Mouse (Mus musculus): ENCODE measurements around the gene Ywhag. TPM values are rescaled to one million over a fixed set of nuclear protein-coding genes. Genes with fewer than 3 reads are reported as not detected.

Gene Ywhag
- total RNA-seq, 2 experiments from 2014 or later: 321 to 334 TPM

Other genes with a start within 250 kb of the Ywhag start
- 10 to 100 TPM; 10.0 to 17.4 TPM for gene Tmem120a, start 190.2 kb downstream of the Ywhag start, total RNA-seq (2021)
- gene Styxl1, start 156.2 kb downstream of the Ywhag start, total RNA-seq (2021): not detected
- 1,000 to 10,000 TPM; 1,661 to 1,664 TPM for gene Mdh2, start 156.1 kb downstream of the Ywhag start, total RNA-seq (2021)
- gene Srrm3, start 127.7 kb downstream of the Ywhag start, total RNA-seq (2021): under 1 TPM; 0.24 to 0.25 TPM
- 100 to 1,000 TPM; 304 to 329 TPM for gene Hspb1, start 46.7 kb downstream of the Ywhag start, total RNA-seq (2021)
- gene Ssc4d, start 39.9 kb upstream of the Ywhag start, total RNA-seq (2021): 1 to 10 TPM in 1 of 2 experiments, under 1 TPM in 1; 0.43 to 1.4 TPM
- gene Zp3, start 45.5 kb upstream of the Ywhag start, total RNA-seq (2021): not detected
- gene Dtx2, start 60.2 kb upstream of the Ywhag start, total RNA-seq (2021): 10 to 100 TPM in 1 of 2 experiments, 1 to 10 TPM in 1; 9.5 to 10.7 TPM
- 10 to 100 TPM; 18.0 to 32.2 TPM for gene Upk3b, start 103.9 kb upstream of the Ywhag start, total RNA-seq (2021)
- gene Upk3bl, start 119.9 kb upstream of the Ywhag start, total RNA-seq (2021): not detected
- gene Rasa4, start 149.3 kb upstream of the Ywhag start, total RNA-seq (2021): 1 to 10 TPM; 5.5 to 6.3 TPM
- gene Polr2j, start 182.0 kb upstream of the Ywhag start, total RNA-seq (2021): 10 to 100 TPM; 63.9 to 80.0 TPM
- 1 to 10 TPM; 7.0 to 7.7 TPM for gene Lrwd1, start 201.5 kb upstream of the Ywhag start, total RNA-seq (2021)
- 1 to 10 TPM; 6.1 to 7.1 TPM for gene Alkbh4, start 201.5 kb upstream of the Ywhag start, total RNA-seq (2021)
- 1 to 10 TPM; 2.7 to 3.8 TPM for gene Orai2, start 236.1 kb upstream of the Ywhag start, total RNA-seq (2021)